Mouse (Mus musculus): ENCODE results near the gene Tmem136.

DNA sequence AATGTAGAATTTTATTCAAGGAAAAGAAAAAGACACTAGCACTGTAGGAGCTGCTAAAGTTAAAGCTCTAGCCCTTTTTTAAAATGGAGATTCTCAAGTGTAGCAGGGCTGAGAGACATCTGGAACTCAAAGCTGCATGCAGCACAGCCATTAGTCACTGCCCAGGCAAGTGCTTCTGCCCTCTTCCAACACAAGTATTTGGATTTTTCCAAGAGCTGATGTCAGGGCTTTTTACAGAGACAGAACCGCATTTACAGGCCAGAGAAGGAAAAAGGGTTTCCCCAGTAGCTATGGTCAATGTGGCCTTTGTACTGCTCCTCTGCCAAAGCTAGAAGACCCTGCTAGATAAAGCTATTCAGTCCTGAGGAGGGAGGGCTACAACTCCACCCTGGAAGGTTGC is 54.8 kb downstream of the Tmem136 start:
- TF ChIP-seq POLR2A (IDR thresholded peaks at IDR 0.05; ENCODE audit: control insufficient read depth in 1 of 2, insufficient read depth in 1 of 2, low read depth in 1 of 2, low read length in 2 of 2, poor library complexity in 1 of 2): no peak
- TF ChIP-seq POLR2AphosphoS2 (IDR thresholded peaks at IDR 0.05; ENCODE audit: low read length): no peak
- no peak for TF ChIP-seq EP300 (IDR thresholded peaks at IDR 0.05; ENCODE audit: low read depth in 1 of 2, low read length in 2 of 2)
- TF ChIP-seq E2F4 (IDR thresholded peaks at IDR 0.05; ENCODE audit: borderline replicate concordance, low read depth, low read length): no peak
- no peak for TF ChIP-seq CTCF (IDR thresholded peaks at IDR 0.05 in 2 of 3, conservative IDR thresholded peaks at IDR 0.05 in 1 of 3; ENCODE audit: control insufficient read depth in 1 of 3, insufficient read depth in 1 of 3, low read depth in 2 of 3, low read length in 3 of 3, poor library complexity in 1 of 3, severe bottlenecking in 1 of 3)
- no peak for TF ChIP-seq BHLHE40 (IDR thresholded peaks at IDR 0.05; ENCODE audit: borderline replicate concordance, low read depth, low read length)
- no peak for TF ChIP-seq ZMIZ1 (IDR thresholded peaks at IDR 0.05; ENCODE audit: low read depth, low read length)
- TF ChIP-seq ZKSCAN1 (IDR thresholded peaks at IDR 0.05; ENCODE audit: low read depth, low read length): no peak
